Mouse (Mus musculus) mouse trophoblast stem cell (cell line): Measurements from ENCODE around the gene Chic2.

Source experiments
- in situ Hi-C, 2 experiments: fragments of 300-500 bp; cut with MseI, MboI; formaldehyde crosslinking; loops; 2 replicates in 1 of 2; 3 replicates in 1 of 2; pipeline ENCODE4 v1.15.1; 2025

Chic2 gene

DNA sequence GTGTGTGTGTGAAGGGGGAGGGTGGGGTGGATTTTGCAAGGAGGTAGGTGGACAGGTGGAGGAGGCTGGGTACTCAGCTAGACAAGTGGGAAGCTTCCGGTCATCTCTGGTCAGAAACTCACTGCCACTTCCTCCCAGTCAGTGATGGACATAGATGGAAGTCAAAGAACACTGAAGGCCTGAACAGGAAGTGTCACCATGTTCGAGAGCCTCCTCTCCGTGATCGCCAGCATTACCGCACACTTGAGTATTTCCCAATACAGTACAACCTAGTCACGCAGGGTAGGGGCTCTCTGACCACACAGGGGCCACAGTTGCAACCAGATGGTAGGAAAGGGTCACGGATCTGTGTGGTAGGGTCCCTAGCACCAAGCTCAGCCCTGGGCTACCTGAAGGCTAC is 69.1 kb downstream of the Chic2 start:
- in situ Hi-C loops: no loop called here

- in situ Hi-C loops: no loop called here
These were observed 69.7 kb downstream of the Chic2 start for GRCm38 (mm10) chr5:74974726-74975411.

DNA sequence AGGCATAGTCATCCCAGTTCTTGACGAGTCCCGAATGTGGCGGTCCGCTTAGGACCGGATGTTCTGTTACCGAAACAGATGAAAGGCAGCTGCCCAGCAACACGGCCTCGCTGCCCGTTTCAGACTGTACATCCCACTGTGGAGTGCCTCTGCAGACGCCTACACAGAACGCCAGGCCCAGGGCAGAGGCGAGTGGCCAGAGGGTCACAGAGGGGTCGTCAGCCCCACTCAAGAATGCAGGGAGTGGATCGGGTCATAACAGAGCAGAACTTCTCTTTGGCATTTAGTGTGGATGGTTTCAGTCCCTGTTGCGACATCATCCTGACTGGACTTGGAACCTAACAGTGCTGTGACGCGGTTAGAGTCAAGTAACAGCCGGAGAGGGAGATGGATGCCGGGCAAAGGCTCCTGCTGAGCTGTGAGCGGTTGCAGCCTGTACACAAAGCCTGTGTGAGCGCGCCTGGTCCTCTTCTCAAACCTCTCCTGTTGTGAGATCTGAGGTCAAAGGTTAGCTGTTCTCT is 70.5 kb downstream of the Chic2 start:
- in situ Hi-C loops: no loop called here

GRCm38 (mm10) chr5:74971418-74971817 is 73.2 kb downstream of the Chic2 start:
- in situ Hi-C loops: no loop called here

DNA sequence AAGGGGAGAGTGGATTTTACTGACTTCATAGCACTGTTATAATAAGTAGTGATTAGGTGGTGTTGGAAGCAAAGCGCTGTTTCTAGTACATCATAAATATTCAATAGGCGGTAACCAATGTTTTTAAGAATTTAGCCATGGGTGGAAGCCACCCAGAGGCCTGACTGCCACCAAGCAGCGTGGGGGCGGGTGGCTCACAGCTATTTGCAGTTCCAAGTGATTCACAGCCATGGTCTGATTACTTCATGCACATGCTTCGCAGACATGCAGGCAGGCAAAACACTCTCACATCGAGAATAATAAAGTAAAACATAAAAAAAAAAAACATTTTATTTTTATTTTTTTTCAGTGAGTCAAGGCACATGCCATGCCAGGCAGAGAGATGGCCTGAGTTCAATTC is 75.2 kb downstream of the Chic2 start:
- in situ Hi-C loops: loop anchor here (10.0 kb wide), 2 partner anchors 175 to 185 kb away; partner anchors contain the start of gene Pdgfra (in 1 of the 2)

- in situ Hi-C loops: loop anchor here (10.0 kb wide), 2 partner anchors 177 to 187 kb away; partner anchors contain the start of gene Pdgfra (in 1 of the 2)
These were observed 76.7 kb downstream of the Chic2 start for GRCm38 (mm10) chr5:74967882-74968281.

DNA sequence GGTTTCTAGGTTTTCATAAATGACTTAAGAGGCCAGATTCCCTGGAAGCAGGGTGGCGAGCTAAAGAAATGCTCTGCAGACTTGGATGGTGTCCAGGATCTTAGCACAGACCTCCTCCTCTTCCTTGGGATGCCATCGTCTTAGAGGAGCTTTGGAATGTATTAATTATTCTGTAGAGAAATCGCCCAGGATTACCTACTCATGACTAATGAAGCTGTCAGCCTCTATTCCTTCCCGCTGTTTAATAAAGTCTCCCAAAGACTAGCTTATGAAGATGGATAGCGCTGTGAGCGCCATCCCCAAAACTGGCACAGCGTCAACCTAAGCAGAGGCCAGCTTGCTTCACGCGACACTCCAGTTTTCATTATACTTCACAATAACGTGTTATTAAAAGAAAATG is 77.7 kb downstream of the Chic2 start:
- in situ Hi-C loops: loop anchor here (10.0 kb wide), 2 partner anchors 178 to 188 kb away; partner anchors contain the start of gene Pdgfra (in 1 of the 2)

DNA sequence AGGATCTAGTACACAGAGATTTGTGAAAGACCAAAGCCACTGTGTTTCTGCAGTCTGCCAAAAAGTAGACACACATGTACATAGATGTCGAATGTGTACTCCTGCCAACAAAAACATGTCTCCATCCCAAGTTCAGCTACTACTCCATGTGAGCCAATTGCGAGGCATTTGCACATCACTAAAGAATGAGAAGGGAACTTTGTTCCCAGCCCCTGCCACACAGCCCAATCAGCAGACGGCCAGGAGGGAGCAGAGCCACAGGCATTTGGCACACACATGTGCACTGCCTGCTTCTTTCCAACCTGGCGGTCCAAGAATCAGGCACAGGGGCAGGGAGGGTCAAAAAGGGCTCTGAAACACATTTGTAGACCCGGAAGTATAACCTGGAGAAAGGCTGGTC is 81.8 kb downstream of the Chic2 start:
- in situ Hi-C loops: loop anchor here (10.0 kb wide), 2 partner anchors 182 to 192 kb away; partner anchors contain the start of gene Pdgfra (in 1 of the 2)

- in situ Hi-C loops: loop anchor here (10.0 kb wide), 2 partner anchors 184 to 194 kb away; partner anchors contain the start of gene Pdgfra (in 1 of the 2)
These were observed 83.6 kb downstream of the Chic2 start for GRCm38 (mm10) chr5:74960840-74961543.

DNA sequence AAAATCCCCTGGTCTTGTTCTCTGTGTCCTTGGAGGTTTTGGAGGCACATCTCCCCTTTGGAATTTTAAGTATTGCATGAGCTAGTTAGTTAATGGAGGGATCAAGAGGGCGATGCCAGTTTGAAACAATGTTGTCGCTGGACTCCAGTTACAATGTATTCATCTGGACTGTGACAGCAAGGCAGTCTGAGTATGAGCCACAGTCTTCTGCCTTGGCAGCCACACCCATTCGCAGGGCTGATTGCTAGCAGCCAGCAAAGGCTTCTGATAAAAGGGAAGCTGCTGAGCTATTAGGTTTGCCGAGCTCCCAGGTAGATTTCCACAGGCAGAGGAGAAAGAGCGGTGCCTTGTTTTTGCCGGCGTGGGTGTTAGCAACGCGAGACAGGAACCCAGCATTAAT is 84.3 kb downstream of the Chic2 start:
- in situ Hi-C loops: loop anchor here (10.0 kb wide), 2 partner anchors 184 to 194 kb away; partner anchors contain the start of gene Pdgfra (in 1 of the 2)

GRCm38 (mm10) chr5:74957293-74958076 is 87.1 kb downstream of the Chic2 start:
- in situ Hi-C loops: no loop called here

GRCm38 (mm10) chr5:74956335-74956734 is 88.2 kb downstream of the Chic2 start:
- in situ Hi-C loops: no loop called here

DNA sequence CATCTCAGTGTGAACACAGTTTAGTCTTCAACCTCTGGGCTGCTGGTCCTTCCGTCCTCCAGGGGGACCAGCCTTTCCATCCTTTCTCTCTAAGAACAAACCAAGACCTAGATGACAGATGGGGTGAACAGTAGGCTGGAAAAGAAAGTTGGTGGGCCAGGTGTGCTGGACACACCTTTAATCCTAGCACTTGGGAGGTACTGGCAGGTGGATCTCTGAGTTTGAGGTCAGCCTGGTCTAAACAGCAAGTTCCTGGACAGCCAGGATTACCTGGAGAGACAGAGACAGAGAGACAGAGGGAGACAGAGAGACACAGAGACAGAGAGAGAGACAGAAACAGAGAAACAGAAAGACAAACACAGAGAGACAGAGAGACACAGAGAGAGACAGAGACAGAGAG is 89.0 kb downstream of the Chic2 start:
- in situ Hi-C loops: no loop called here

DNA sequence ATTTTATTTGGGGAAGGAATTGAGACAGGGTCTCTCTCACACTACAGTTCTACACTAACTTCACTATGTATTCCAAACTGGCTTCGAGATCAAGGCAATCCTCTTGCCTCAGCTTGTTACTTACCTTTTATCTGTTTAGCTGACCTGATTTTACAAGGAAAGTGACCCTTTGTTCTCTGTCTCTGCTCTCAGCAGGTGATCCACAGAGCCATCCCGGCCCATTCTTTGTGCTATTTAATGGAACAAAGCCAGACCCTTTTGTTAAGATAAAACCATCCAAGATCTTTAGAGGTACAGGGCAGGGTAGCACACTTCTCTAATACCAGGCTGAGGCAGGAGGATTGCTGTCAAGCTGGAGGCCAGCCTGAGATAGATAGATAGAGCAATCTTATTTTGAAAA is 91.6 kb downstream of the Chic2 start:
- in situ Hi-C loops: no loop called here

GRCm38 (mm10) chr5:74951375-74951774 is 93.2 kb downstream of the Chic2 start:
- in situ Hi-C loops: no loop called here

DNA sequence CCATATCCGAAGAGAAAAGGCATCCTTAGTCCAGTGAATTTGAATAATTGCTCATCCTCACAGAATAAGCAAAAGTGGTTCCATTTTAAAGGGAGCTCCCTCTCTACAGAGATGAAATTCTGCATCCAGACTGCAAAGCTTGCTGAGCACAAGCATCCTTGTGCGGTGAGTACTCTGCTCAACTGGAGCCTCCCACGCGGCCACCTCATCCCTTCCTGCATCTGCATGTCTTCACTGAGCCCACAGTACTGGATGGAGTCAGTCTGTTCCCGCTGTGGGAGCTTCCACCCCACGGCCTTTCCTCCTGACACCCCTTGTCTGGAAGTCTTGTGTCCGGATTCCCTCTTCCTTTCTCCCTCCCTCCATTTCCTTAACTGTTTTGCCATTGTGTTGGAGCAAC is 95.3 kb downstream of the Chic2 start:
- in situ Hi-C loops: no loop called here

GRCm38 (mm10) chr5:74948482-74948881 is 96.1 kb downstream of the Chic2 start:
- in situ Hi-C loops: no loop called here
